Mouse (Mus musculus) forebrain, postnatal 0 days (tissue): Measurements from ENCODE around the gene Kmt5a. TPM values are rescaled to one million over a fixed set of nuclear protein-coding genes. Genes with fewer than 3 reads are reported as not detected.

ENCODE experiments used
- ATAC-seq: fragments of 200-750 bp; cut with Nextera tagmentation; 2 replicates; pipeline ENCODE4 v1.8.0; 2017; ENCODE audit warnings: mild to moderate bottlenecking, moderate library complexity
- DNase-seq: peaks from one replicate; pipeline ENCODE4 v3.0.0-alpha.2; 2015
- H3K27ac ChIP-seq: fragments of 300-500 bp; sonication (generic); 2 replicates; pipeline ENCODE4 v1.5.1; 2014; ENCODE audit warnings: low read depth, mild to moderate bottlenecking, antibody characterized with exemption, low read length, moderate library complexity, mixed read lengths
- H3K27me3 ChIP-seq: fragments of 300-500 bp; sonication (generic); 2 replicates; pipeline ENCODE4 v1.6.1; 2014; ENCODE audit warnings: mild to moderate bottlenecking, low read length, mixed read lengths; ENCODE audit not compliant: insufficient read depth
- H3K36me3 ChIP-seq: fragments of 300-500 bp; sonication (generic); 2 replicates; pipeline ENCODE4 v1.6.1; 2014; ENCODE audit warnings: mild to moderate bottlenecking, moderate library complexity; ENCODE audit not compliant: insufficient read depth
- H3K4me1 ChIP-seq: fragments of 300-500 bp; sonication (generic); 2 replicates; pipeline ENCODE4 v1.6.1; 2014; ENCODE audit warnings: antibody characterized with exemption; ENCODE audit not compliant: insufficient read depth
- H3K4me2 ChIP-seq: fragments of 300-500 bp; sonication (generic); 2 replicates; pipeline ENCODE4 v1.6.1; 2014; ENCODE audit warnings: low read depth, mild to moderate bottlenecking, moderate library complexity
- H3K4me3 ChIP-seq: fragments of 300-500 bp; sonication (generic); 2 replicates; pipeline ENCODE4 v1.5.1; 2014; ENCODE audit warnings: low read depth, low read length, mixed read lengths
- H3K9ac ChIP-seq: fragments of 300-500 bp; sonication (generic); 2 replicates; pipeline ENCODE4 v1.6.1; 2014; ENCODE audit warnings: mild to moderate bottlenecking
- H3K9me3 ChIP-seq: fragments of 300-500 bp; sonication (generic); 2 replicates; pipeline ENCODE4 v1.6.1; 2016; ENCODE audit warnings: low read length
- CTCF ChIP-seq: sonication (generic); IDR thresholded peaks from 2 replicates; pipeline ENCODE4 v1.5.1; 2016; ENCODE audit warnings: antibody characterized with exemption, control low read depth, low read depth
- WGBS: fragments of 180-500 bp; shearing (Covaris S2); extraction: QIAGEN DNeasy Blood & Tissue Kit; methylation state at CpG from one replicate; pipeline ENCODE4 v1.1.7; 2014; 5-methylcytosine and 5-hydroxymethylcytosine counted together
- polyA plus RNA-seq: library from polyadenylated mRNA; unstranded; fragments of >200 nt; fragmentation: Nextera tagmentation; extraction: Ambion mirVana; gene quantifications from 2 replicates; pipeline ENCODE4 v1.2.1, GENCODE M21; 2015
- total RNA-seq: library from RNA; depleted of rRNA; stranded (reverse); fragments of >200 nt; gene quantifications from 2 replicates; pipeline ENCODE4 v1.2.3, GENCODE M21; 2014

Kmt5a gene
- total and polyA plus RNA-seq, 2 experiments from 2014 or later: 23.6 to 45.0 TPM

GRCm38 (mm10) chr5:124438229-124438628, 1.5 kb upstream of the Kmt5a start:
- no peak for TF ChIP-seq CTCF
- DNase-seq: no peak
- no peak overlapping the region for H3K4me2 ChIP-seq
- H3K9ac ChIP-seq: no peak overlapping the region
- no peak overlapping the region for H3K4me3 ChIP-seq
- H3K27me3 ChIP-seq: no peaks in the 10 kb centered on the region
- no peaks in the 10 kb centered on the region for H3K9me3 ChIP-seq
- WGBS: 92% methylated on average over 5 of the region's 5 CpGs
- no peak overlapping the region for H3K27ac ChIP-seq
- H3K36me3 ChIP-seq: no peaks in the 10 kb centered on the region
- no peak for ATAC-seq
- peaks cover 5% of the 10 kb centered on the region; the same call in 1 of the 2 replicates for H3K4me1 ChIP-seq

- Histone ChIP-seq H3K4me2 (no peak overlapping the region), H3K4me3 (no peak overlapping the region)
Observed at GRCm38 (mm10) chr5:124438746-124439145, 984 bp upstream of the Kmt5a start.

GRCm38 (mm10) chr5:124440094-124440701, 468 bp downstream of the Kmt5a start:
- Histone ChIP-seq H3K4me2 (peak overlapping the region; percentile 97), H3K27ac (no peak overlapping the region), H3K36me3 (no peaks in the 10 kb centered on the region), H3K27me3 (no peaks in the 10 kb centered on the region), H3K9ac (peak overlapping the region; percentile 26), H3K9me3 (no peaks in the 10 kb centered on the region), H3K4me3 (peak overlapping the region; percentile 52), H3K4me1 (peaks cover 11% of the 10 kb centered on the region)
- peak; percentile 58 for DNase-seq
- peak; percentile 76 for ATAC-seq
- WGBS: under 1% methylated on average over 30 of the region's 30 CpGs
- TF ChIP-seq CTCF: peak; percentile 67

More at GRCm38 (mm10) chr5:124438746-124439145, 984 bp upstream of the Kmt5a start:
- Histone ChIP-seq H3K27ac (no peak overlapping the region), H3K9me3 (no peaks in the 10 kb centered on the region), H3K4me1 (peaks cover 5% of the 10 kb centered on the region; the same call in 1 of the 2 replicates), H3K9ac (no peak overlapping the region), H3K36me3 (no peaks in the 10 kb centered on the region), H3K27me3 (no peaks in the 10 kb centered on the region)
- 68% methylated on average over 5 of the region's 5 CpGs for WGBS
- ATAC-seq (no peak), DNase-seq (no peak)
- TF ChIP-seq CTCF: no peak

GRCm38 (mm10) chr5:124442628-124443027, 2.9 kb downstream of the Kmt5a start:
- peaks cover 18% of the 10 kb centered on the region for H3K4me1 ChIP-seq
- ATAC-seq (no peak), DNase-seq (no peak)
- no peaks in the 10 kb centered on the region for H3K27me3 ChIP-seq
- 81% methylated on average over 2 of the region's 2 CpGs for WGBS
- no peak overlapping the region for H3K4me3 ChIP-seq
- H3K9ac ChIP-seq: no peak overlapping the region
- peaks cover 6% of the 10 kb centered on the region; the same call in 1 of the 2 replicates for H3K36me3 ChIP-seq
- no peaks in the 10 kb centered on the region for H3K9me3 ChIP-seq
- H3K27ac ChIP-seq: no peak overlapping the region
- TF ChIP-seq CTCF: no peak
- H3K4me2 ChIP-seq: no peak overlapping the region

- 63% methylated on average over 3 of the region's 3 CpGs for WGBS
- Histone ChIP-seq H3K27ac (no peak overlapping the region), H3K4me1 (peaks cover 18% of the 10 kb centered on the region)
Observed at GRCm38 (mm10) chr5:124444208-124444607, 4.5 kb downstream of the Kmt5a start.

GRCm38 (mm10) chr5:124444661-124445561, 5.2 kb downstream of the Kmt5a start:
- ATAC-seq (peak; percentile 96), DNase-seq (peak; percentile 88)
- H3K9me3 ChIP-seq: no peaks in the 10 kb centered on the region
- H3K4me1 ChIP-seq: peaks cover 18% of the 10 kb centered on the region
- peak overlapping the region; percentile 89 for H3K4me3 ChIP-seq
- no peaks in the 10 kb centered on the region for H3K27me3 ChIP-seq
- H3K9ac ChIP-seq: peak overlapping the region; percentile 86
- peak overlapping the region; percentile 78 for H3K27ac ChIP-seq
- peak overlapping the region; percentile 92 for H3K4me2 ChIP-seq
- TF ChIP-seq CTCF: no peak
- WGBS: 4% methylated on average over 65 of the region's 66 CpGs
- H3K36me3 ChIP-seq: peaks cover 25% of the 10 kb centered on the region

More at GRCm38 (mm10) chr5:124444208-124444607, 4.5 kb downstream of the Kmt5a start:
- TF ChIP-seq CTCF: no peak
- H3K4me2 ChIP-seq: peak overlapping the region; percentile 92; the same call in 1 of the 2 replicates
- DNase-seq: no peak
- no peaks in the 10 kb centered on the region for H3K9me3 ChIP-seq
- H3K4me3 ChIP-seq: no peak overlapping the region
- no peak overlapping the region for H3K9ac ChIP-seq
- ATAC-seq: no peak
- peaks cover 20% of the 10 kb centered on the region for H3K36me3 ChIP-seq
- H3K27me3 ChIP-seq: no peaks in the 10 kb centered on the region
